Mouse (Mus musculus) layer of hippocampus, postnatal 10 days (tissue): ENCODE measurements around the gene 4930595M18Rik. TPM values are rescaled to one million over a fixed set of nuclear protein-coding genes. Genes with fewer than 3 reads are reported as not detected.

Experiments used
- DNase-seq, 2 experiments: peaks; one replicate each; pipeline ENCODE4 v3.0.0; 2021; ENCODE audit warnings: low spot score in 2 of 2
- long read RNA-seq: library from polyadenylated mRNA; stranded (forward); transcript quantifications from one replicate; pipeline ENCODE4 v2.0.0, GENCODE M21; 2023
- total RNA-seq, 2 experiments: library from RNA; stranded (reverse); gene quantifications; 2 replicates each; pipeline ENCODE4 v1.2.3; 2021

The 4930595M18Rik gene
- total RNA-seq: not detected
- long read RNA-seq: 0 reads

DNA sequence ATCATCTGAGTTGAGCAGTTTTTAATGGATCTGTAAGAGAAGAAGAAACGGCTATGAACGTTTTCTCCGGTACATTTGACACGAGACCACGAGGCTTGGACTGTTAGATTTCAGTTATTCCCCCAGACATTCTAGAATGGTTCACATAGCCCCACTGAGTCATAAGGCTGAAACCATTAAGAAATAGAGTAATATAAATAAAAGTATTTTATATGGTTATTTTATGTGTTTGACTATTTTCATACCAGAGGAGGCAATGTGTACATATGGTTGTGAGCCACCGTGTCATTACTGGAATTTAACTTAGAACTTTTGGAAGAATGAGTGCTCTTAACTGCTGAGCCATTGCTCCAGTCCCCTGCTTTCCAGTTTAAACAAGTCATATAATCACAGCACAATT, at the start of gene 4930595M18Rik:
TSS of gene 4930595M18Rik (minus strand) at position 101 of the 400 bp plus-strand sequence.
- no peak for DNase-seq

DNA sequence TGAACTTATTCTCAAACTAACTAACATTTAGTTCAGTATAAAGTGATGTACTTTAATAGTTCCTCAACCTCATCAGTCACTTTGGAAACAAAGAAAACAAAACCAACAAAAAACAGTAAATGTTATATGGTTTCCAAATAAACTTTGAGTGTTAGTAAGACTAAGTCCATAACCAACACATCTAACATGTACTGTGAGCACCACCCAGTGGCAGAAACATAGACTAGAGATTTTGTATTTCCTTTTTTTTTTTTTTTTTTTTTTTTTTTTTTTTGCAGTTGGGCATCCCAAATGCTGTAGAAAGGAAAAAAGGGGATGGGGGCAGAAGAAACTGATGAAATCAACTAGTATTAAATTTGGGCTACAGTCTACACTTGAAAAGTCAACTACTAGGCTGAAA, 14.6 kb upstream of the 4930595M18Rik start:
- DNase-seq: peak; percentile 12 to 27
